Mouse (Mus musculus): ENCODE measurements around the gene Sdr9c7. TPM values are rescaled to one million over a fixed set of nuclear protein-coding genes. Genes with fewer than 3 reads are reported as not detected.
"Not testable (repeated sequence)": the region's sequence is repeated elsewhere in the genome, so short reads cannot be mapped to it uniquely, and the experiment has no call there.

Gene Sdr9c7
- total and polyA plus RNA-seq, 2 experiments from 2014 or later: 0.99 TPM; not detected in 1

GRCm38 (mm10) chr10:127936271-127936670, 38.0 kb downstream of the Sdr9c7 start:
- Histone ChIP-seq H3K27me3 (ENCODE audit: insufficient read depth, low read length) (no peaks in the 10 kb centered on the region), H3K36me3 (ENCODE audit: insufficient read depth, low read length) (no peaks in the 10 kb centered on the region), H3K27ac (ENCODE audit: low read depth, low read length) (no peak overlapping the region), H3K9me3 (ENCODE audit: low read length) (no peaks in the 10 kb centered on the region), H3K4me1 (ENCODE audit: insufficient read depth, low read length) (no peaks in the 10 kb centered on the region), H3K4me3 (ENCODE audit: low read depth, low read length) (no peak overlapping the region), H3K4me2 (ENCODE audit: low read depth, low read length, poor library complexity, severe bottlenecking) (no peak overlapping the region), H3K9ac (replicated peaks; ENCODE audit: low read length, poor library complexity, severe bottlenecking) (no peak overlapping the region)
- ATAC-seq (ENCODE audit: low FRiP score): no peak
- no peak for TF ChIP-seq CTCF (IDR thresholded peaks at IDR 0.05)
- no peak for DNase-seq (ENCODE audit: low spot score)
- 73% methylated on average over 8 of the region's 8 CpGs for WGBS

GRCm38 (mm10) chr10:127936747-127937409, 38.6 kb downstream of the Sdr9c7 start:
- no peak for TF ChIP-seq CTCF (IDR thresholded peaks at IDR 0.05)
- no peak overlapping the region for H3K27ac ChIP-seq (ENCODE audit: low read depth, low read length)
- no peaks in the 10 kb centered on the region for H3K36me3 ChIP-seq (ENCODE audit: insufficient read depth, low read length)
- no peaks in the 10 kb centered on the region for H3K27me3 ChIP-seq (ENCODE audit: insufficient read depth, low read length)
- no peak overlapping the region for H3K4me2 ChIP-seq (ENCODE audit: low read depth, low read length, poor library complexity, severe bottlenecking)
- DNase-seq (ENCODE audit: low spot score) (no peak), ATAC-seq (ENCODE audit: low FRiP score) (no peak)
- H3K9me3 ChIP-seq (ENCODE audit: low read length): no peaks in the 10 kb centered on the region
- WGBS: 86% methylated on average over 19 of the region's 19 CpGs
- H3K4me1 ChIP-seq (ENCODE audit: insufficient read depth, low read length): no peaks in the 10 kb centered on the region
- H3K9ac ChIP-seq (replicated peaks; ENCODE audit: low read length, poor library complexity, severe bottlenecking): no peak overlapping the region
- no peak overlapping the region for H3K4me3 ChIP-seq (ENCODE audit: low read depth, low read length)

GRCm38 (mm10) chr10:127937428-127938010, 39.2 kb downstream of the Sdr9c7 start:
- Histone ChIP-seq H3K27ac (ENCODE audit: low read depth, low read length) (no peak overlapping the region), H3K36me3 (ENCODE audit: insufficient read depth, low read length) (no peaks in the 10 kb centered on the region), H3K9me3 (ENCODE audit: low read length) (no peaks in the 10 kb centered on the region), H3K9ac (replicated peaks; ENCODE audit: low read length, poor library complexity, severe bottlenecking) (no peak overlapping the region), H3K4me3 (ENCODE audit: low read depth, low read length) (no peak overlapping the region), H3K4me1 (ENCODE audit: insufficient read depth, low read length) (no peaks in the 10 kb centered on the region), H3K4me2 (ENCODE audit: low read depth, low read length, poor library complexity, severe bottlenecking) (no peak overlapping the region), H3K27me3 (ENCODE audit: insufficient read depth, low read length) (no peaks in the 10 kb centered on the region)
- no peak for ATAC-seq (ENCODE audit: low FRiP score)
- 4% methylated on average over 2 of the region's 2 CpGs for WGBS
- peak; percentile 81 for TF ChIP-seq CTCF (IDR thresholded peaks at IDR 0.05)
- peak; percentile 58 for DNase-seq (ENCODE audit: low spot score)

- H3K27ac ChIP-seq (ENCODE audit: low read depth, low read length); H3K4me3 ChIP-seq (ENCODE audit: low read depth, low read length); H3K27me3 ChIP-seq (ENCODE audit: insufficient read depth, low read length); H3K9me3 ChIP-seq (ENCODE audit: low read length); H3K4me2 ChIP-seq (ENCODE audit: low read depth, low read length, poor library complexity, severe bottlenecking); H3K9ac ChIP-seq (replicated peaks; ENCODE audit: low read length, poor library complexity, severe bottlenecking); ATAC-seq (ENCODE audit: low FRiP score); H3K36me3 ChIP-seq (ENCODE audit: insufficient read depth, low read length); H3K4me1 ChIP-seq (ENCODE audit: insufficient read depth, low read length); DNase-seq (ENCODE audit: low spot score): not testable (repeated sequence)
- WGBS: 95% methylated on average over 10 of the region's 10 CpGs
These were observed 41.3 kb downstream of the Sdr9c7 start for GRCm38 (mm10) chr10:127939667-127940066.

GRCm38 (mm10) chr10:127945432-127946064, 47.2 kb downstream of the Sdr9c7 start:
- WGBS: 32% methylated on average over 5 of the region's 5 CpGs
- Histone ChIP-seq H3K4me3 (ENCODE audit: low read depth, low read length) (no peak overlapping the region), H3K4me1 (ENCODE audit: insufficient read depth, low read length) (no peaks in the 10 kb centered on the region), H3K27ac (ENCODE audit: low read depth, low read length) (no peak overlapping the region), H3K9me3 (ENCODE audit: low read length) (no peaks in the 10 kb centered on the region), H3K36me3 (ENCODE audit: insufficient read depth, low read length) (no peaks in the 10 kb centered on the region), H3K4me2 (ENCODE audit: low read depth, low read length, poor library complexity, severe bottlenecking) (no peak overlapping the region), H3K9ac (replicated peaks; ENCODE audit: low read length, poor library complexity, severe bottlenecking) (no peak overlapping the region), H3K27me3 (ENCODE audit: insufficient read depth, low read length) (no peaks in the 10 kb centered on the region)
- DNase-seq (ENCODE audit: low spot score) (peak; percentile 72), ATAC-seq (ENCODE audit: low FRiP score) (peak; percentile 65; the same call in 1 of the 2 replicates)
- peak; percentile 88 for TF ChIP-seq CTCF (IDR thresholded peaks at IDR 0.05)

GRCm38 (mm10) chr10:127949596-127950130, 51.3 kb downstream of the Sdr9c7 start:
- Histone ChIP-seq H3K27me3 (ENCODE audit: insufficient read depth, low read length) (no peaks in the 10 kb centered on the region), H3K9me3 (ENCODE audit: low read length) (no peaks in the 10 kb centered on the region), H3K9ac (replicated peaks; ENCODE audit: low read length, poor library complexity, severe bottlenecking) (no peak overlapping the region), H3K36me3 (ENCODE audit: insufficient read depth, low read length) (no peaks in the 10 kb centered on the region), H3K27ac (ENCODE audit: low read depth, low read length) (no peak overlapping the region), H3K4me3 (ENCODE audit: low read depth, low read length) (no peak overlapping the region), H3K4me2 (ENCODE audit: low read depth, low read length, poor library complexity, severe bottlenecking) (no peak overlapping the region), H3K4me1 (ENCODE audit: insufficient read depth, low read length) (no peaks in the 10 kb centered on the region)
- ATAC-seq (ENCODE audit: low FRiP score) (no peak), DNase-seq (ENCODE audit: low spot score) (no peak)
- 83% methylated on average over 4 of the region's 4 CpGs for WGBS
- TF ChIP-seq CTCF (IDR thresholded peaks at IDR 0.05): no peak

Measured in midbrain, postnatal 0 days (tissue).